Mouse (Mus musculus): ENCODE results near the gene Casz1. TPM values are rescaled to one million over a fixed set of nuclear protein-coding genes. Genes with fewer than 3 reads are reported as not detected.

Casz1 gene
- polyA plus RNA-seq, 1 experiment from 2014 or later: 0.48 TPM

DNA sequence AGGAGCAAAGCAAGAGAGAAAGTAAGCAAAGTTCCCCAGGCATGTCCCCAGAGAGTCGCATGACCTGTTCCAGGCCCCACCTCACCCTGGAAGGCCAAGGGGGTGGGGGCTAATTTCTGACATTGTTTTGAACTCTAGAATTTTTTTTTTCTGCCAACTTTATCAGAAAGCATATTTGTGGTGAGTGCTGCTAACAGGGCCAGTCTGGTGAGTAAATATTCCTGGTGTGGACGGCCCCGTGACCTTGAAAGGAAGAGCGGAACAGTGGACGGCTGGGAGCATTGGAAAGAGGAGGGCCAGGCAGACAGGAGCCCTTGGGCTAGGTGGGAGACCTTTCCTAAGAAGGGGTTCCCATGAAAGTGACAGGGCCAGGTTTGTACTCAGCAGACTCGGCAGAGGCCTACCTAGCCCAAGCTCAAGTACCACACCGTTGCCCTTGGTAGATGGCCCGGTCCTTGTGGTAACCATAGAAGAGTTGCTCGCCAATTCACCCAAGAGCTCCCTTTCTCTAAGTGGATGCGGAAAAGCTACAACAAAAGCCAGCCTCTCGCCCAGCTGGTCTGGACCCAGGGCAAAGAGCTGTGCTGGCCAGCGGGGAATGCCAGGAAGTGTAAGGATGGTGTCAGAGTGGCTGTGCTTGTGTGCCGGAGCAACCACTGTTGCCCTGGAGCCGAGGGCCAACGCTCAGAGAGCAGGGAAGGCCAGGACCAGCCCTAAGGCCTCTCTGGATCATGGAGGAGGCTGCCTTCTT is 104.7 kb downstream of the Casz1 start:
- Histone ChIP-seq H3K4me2 (no peak overlapping the region), H3K9me3 (replicated peaks) (no peaks in the 10 kb centered on the region), H3K9ac (no peak overlapping the region), H3K4me1 (replicated peaks) (no peaks in the 10 kb centered on the region), H3K27ac (replicated peaks) (no peak overlapping the region), H3K36me3 (replicated peaks) (no peaks in the 10 kb centered on the region), H3K4me3 (replicated peaks) (no peak overlapping the region), H3K27me3 (peaks cover 9% of the 10 kb centered on the region)
- ATAC-seq (ENCODE audit: insufficient read depth): no peak
- 78% methylated on average over 15 of the region's 15 CpGs for WGBS (ENCODE audit: insufficient replicate concordance)

DNA sequence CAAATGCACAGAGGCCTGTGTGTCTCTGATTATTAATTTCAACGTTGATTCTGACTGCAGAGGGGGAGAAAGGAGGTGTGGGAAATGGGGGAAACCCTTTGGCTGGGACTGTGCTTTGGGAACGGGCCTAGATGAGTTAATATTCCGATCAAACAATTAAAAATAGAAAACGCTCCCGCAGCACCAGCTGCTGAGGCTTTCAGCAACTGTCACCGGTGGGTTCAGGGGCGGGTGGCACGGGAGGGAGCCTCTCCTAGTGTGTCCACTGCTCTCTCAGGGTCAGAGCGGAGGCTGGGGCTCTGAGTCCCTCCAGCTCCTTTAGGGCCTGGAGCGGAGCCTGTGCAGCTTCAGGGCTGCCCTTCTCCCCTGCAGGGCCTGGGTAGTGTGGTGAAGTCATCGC is 105.3 kb downstream of the Casz1 start:
- H3K4me2 ChIP-seq: no peak overlapping the region

DNA sequence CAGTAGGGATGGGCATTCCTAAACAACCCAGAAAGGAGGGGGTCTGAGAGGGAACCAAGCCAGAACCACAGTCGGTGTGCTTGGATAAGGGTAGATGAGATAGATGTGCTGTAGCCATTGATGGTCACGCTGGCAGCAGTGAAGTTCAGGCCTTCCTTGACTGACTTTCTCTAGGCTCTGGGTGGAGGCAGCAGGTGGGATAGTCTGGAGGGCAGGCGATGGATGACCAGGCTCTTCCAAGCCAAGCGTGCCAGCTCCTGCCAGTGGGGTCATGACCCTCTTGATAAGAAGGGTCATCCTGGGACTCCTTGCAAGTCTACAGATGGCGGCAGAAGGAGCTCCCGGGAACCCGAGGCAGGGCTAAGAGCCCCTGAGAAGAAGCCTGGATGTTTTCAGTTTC is 107.9 kb downstream of the Casz1 start:
- no peak overlapping the region for H3K4me3 ChIP-seq (replicated peaks)
- 0 out of 2 replicates have a peak, but pooled peaks cover 3% of the 10 kb centered on the region for H3K27me3 ChIP-seq
- no peaks in the 10 kb centered on the region for H3K36me3 ChIP-seq (replicated peaks)
- H3K9me3 ChIP-seq (replicated peaks): no peaks in the 10 kb centered on the region
- no peaks in the 10 kb centered on the region for H3K4me1 ChIP-seq (replicated peaks)
- 53% methylated on average over 7 of the region's 7 CpGs for WGBS (ENCODE audit: insufficient replicate concordance)
- ATAC-seq (ENCODE audit: insufficient read depth): no peak
- no peak overlapping the region for H3K4me2 ChIP-seq
- H3K27ac ChIP-seq (replicated peaks): no peak overlapping the region
- H3K9ac ChIP-seq: no peak overlapping the region

More for the DNA sequence above, 105.3 kb downstream of the Casz1 start:
- no peaks in the 10 kb centered on the region for H3K4me1 ChIP-seq (replicated peaks)
- H3K9me3 ChIP-seq (replicated peaks): no peaks in the 10 kb centered on the region
- H3K4me3 ChIP-seq (replicated peaks): no peak overlapping the region
- H3K36me3 ChIP-seq (replicated peaks): no peaks in the 10 kb centered on the region
- H3K27ac ChIP-seq (replicated peaks): no peak overlapping the region
- H3K9ac ChIP-seq: no peak overlapping the region
- H3K27me3 ChIP-seq: peaks cover 8% of the 10 kb centered on the region; the same call in 1 of the 2 replicates
- 68% methylated on average over 11 of the region's 11 CpGs for WGBS (ENCODE audit: insufficient replicate concordance)
- no peak for ATAC-seq (ENCODE audit: insufficient read depth)

DNA sequence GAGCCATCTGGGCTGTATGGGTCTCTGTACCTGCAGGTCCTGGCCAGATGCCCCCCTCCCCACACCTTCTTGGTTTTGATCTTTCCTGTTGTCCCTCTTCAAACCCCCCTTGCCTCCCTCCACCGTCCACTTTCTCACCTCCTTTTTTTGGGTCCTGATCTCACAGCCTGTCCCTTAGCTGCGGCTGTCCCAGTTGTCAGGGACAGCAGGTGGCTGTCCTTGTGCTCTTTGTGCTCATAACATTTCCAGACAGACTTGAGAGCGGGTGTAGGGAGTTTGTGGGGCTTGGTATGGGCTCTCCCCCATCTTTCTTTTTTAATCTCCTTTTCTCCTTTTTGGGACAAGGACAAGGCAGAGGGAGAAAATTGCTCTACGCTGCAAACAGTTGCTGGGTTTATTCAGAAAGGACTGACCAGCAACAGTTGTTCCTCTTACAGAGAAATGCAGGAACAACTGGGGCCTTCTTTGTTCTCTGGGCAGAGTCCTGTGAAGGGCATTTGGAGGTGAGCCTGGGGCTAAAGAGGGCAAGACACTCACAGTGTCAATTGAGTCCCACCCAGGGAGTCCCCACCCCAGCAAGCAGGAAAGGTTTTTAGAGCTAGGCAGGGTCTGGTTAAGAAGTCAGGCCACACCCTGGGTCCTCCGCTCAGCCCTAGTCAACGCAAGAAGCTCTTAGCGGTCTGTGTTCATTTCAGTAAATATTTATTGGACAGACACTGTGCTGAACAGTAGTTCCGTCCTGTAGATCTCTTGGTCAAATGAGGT is 108.8 kb downstream of the Casz1 start:
- Histone ChIP-seq H3K9me3 (replicated peaks) (no peaks in the 10 kb centered on the region), H3K36me3 (replicated peaks) (no peaks in the 10 kb centered on the region), H3K27ac (replicated peaks) (no peak overlapping the region), H3K9ac (no peak overlapping the region), H3K4me2 (no peak overlapping the region), H3K27me3 (0 out of 2 replicates have a peak, but pooled peaks cover 3% of the 10 kb centered on the region), H3K4me1 (replicated peaks) (no peaks in the 10 kb centered on the region), H3K4me3 (replicated peaks) (no peak overlapping the region)
- WGBS (ENCODE audit: insufficient replicate concordance): 55% methylated on average over 8 of the region's 8 CpGs
- ATAC-seq (ENCODE audit: insufficient read depth): no peak

DNA sequence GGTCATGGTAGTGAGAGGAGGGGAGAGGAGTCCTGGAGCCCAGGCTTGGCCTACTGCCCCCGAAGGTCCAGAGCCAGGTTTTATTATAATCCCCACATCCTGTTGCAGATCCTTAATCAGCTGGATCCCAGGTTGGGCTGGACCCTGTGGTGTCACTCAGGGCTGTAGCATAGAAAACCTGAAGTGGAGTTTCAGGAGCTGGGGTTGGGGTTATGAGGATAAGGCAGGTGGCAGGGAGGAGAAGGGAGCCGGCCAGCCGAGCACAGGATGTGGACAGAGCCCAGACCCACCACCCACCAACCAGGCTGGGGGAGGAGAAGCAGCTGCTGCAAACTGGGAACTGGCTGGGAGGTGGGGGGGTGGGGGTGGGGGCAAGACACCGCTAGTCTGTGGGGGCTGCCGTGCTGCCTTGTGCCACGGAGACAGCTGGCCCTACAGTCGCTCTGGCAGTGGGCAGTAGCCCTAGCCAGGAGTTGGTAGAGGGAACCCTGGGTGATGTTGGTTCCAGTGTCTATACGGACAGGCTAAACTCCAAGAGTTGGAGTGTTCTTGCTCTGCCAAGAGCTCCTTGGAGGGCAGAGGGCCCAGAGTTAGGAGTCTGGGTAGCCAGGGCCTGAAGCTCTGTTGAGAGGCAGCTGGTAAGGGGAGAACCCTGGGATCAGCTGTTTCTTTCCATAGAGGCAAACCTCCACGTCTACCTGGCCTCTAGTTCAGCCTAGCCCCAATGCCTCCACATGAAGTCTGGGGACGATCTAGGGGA is 110.8 kb downstream of the Casz1 start:
- H3K9ac ChIP-seq: no peak overlapping the region

DNA sequence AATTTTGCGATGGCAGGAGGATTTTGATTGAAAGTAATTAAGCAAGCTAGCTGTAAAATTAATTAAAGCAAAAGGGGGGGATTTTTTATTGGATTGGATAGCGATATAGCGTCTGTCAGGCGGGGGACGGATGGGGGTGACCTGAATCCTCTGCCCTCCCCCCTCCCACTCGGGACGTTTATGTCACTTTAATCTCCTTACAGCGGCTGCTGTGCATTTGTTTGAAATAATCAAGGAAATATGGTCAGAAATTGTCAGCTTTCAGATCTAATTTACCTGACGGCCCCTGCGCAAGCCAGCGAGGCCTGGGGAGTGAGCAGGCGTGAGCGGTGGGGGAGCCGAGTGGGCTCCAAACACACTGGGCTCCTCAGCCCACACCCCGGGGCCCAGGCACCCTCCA is 111.6 kb downstream of the Casz1 start:
- H3K9me3 ChIP-seq (replicated peaks): no peaks in the 10 kb centered on the region
- no peak overlapping the region for H3K27ac ChIP-seq (replicated peaks)
- H3K36me3 ChIP-seq (replicated peaks): no peaks in the 10 kb centered on the region
- peaks cover 20% of the 10 kb centered on the region for H3K27me3 ChIP-seq
- H3K9ac ChIP-seq: no peak overlapping the region
- H3K4me2 ChIP-seq: no peak overlapping the region
- H3K4me3 ChIP-seq (replicated peaks): no peak overlapping the region
- 77% methylated on average over 15 of the region's 15 CpGs for WGBS (ENCODE audit: insufficient replicate concordance)
- no peak for ATAC-seq (ENCODE audit: insufficient read depth)
- H3K4me1 ChIP-seq (replicated peaks): no peaks in the 10 kb centered on the region

More for the DNA sequence above, 110.8 kb downstream of the Casz1 start:
- Histone ChIP-seq H3K4me1 (replicated peaks) (no peaks in the 10 kb centered on the region), H3K4me2 (no peak overlapping the region), H3K36me3 (replicated peaks) (no peaks in the 10 kb centered on the region), H3K9me3 (replicated peaks) (no peaks in the 10 kb centered on the region), H3K27ac (replicated peaks) (no peak overlapping the region), H3K4me3 (replicated peaks) (no peak overlapping the region), H3K27me3 (peaks cover 12% of the 10 kb centered on the region)
- 50% methylated on average over 10 of the region's 10 CpGs for WGBS (ENCODE audit: insufficient replicate concordance)
- ATAC-seq (ENCODE audit: insufficient read depth): no peak

DNA sequence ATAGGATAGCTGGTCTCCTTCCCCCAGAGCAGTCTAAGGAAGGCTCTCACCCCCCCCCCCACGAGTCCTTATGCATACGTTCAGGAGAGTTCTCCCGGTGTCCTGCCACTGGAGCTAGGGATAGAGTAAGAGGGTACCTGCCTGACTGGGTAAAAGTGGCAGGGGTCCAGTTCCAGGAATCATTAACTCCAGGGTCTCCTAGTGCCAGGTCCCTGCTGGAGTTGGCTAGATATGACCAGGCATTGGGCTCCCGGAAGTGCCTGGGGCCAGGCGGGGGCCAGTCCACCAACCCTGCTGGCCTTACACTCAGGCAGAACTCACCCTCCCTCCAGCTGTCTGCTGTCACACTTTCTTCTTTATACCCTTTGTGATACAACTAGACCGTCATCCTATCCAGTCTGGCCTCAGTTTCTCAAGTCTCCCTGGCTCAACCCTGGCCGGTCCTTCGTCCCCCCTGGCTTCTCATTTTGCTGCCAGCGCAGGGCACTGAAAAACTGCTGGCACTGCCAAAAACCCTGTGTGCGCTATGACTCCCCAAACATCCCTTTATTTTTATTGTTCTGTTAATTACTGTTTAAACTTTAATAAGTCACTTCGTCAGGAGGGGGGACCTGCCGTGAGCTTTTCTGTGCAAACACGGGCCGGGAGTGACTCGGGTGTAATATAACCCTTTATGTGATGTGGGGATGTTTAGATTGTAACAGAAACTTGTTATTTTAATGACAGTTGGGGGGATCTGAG is 114.6 kb downstream of the Casz1 start:
- WGBS (ENCODE audit: insufficient replicate concordance): 68% methylated on average over 15 of the region's 15 CpGs
- Histone ChIP-seq H3K27ac (replicated peaks) (no peak overlapping the region), H3K4me1 (replicated peaks) (no peaks in the 10 kb centered on the region), H3K9me3 (replicated peaks) (no peaks in the 10 kb centered on the region), H3K27me3 (peaks cover 42% of the 10 kb centered on the region), H3K4me2 (no peak overlapping the region), H3K36me3 (replicated peaks) (no peaks in the 10 kb centered on the region), H3K4me3 (replicated peaks) (no peak overlapping the region), H3K9ac (no peak overlapping the region)
- ATAC-seq (ENCODE audit: insufficient read depth): no peak

DNA sequence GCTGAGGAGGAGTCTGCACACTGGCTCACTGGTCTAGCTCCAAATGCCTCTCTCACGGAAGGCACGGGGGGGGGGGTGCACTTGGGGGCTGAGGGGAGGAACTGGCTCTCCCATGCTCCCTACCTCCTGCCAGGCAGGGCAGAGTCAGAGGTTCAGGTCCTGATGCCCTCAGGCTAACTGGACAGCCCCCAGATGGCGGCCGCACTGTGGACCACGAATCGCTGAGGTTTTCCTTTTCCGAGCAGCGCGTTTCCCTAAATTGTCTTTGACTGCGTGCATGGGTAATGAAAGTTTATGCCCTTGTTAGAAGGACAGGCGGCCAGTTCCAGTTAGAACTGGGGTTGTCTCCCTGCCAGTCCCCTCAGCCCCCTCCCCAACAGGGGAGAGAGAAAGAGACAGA is 116.4 kb downstream of the Casz1 start:
- no peak for ATAC-seq (ENCODE audit: insufficient read depth)
- 10% methylated on average over 11 of the region's 11 CpGs for WGBS (ENCODE audit: insufficient replicate concordance)
- no peak overlapping the region for H3K4me2 ChIP-seq
- no peak overlapping the region for H3K27ac ChIP-seq (replicated peaks)
- H3K4me1 ChIP-seq (replicated peaks): peaks cover 6% of the 10 kb centered on the region; the same call in 1 of the 2 replicates
- no peaks in the 10 kb centered on the region for H3K36me3 ChIP-seq (replicated peaks)
- no peak overlapping the region for H3K4me3 ChIP-seq (replicated peaks)
- no peaks in the 10 kb centered on the region for H3K9me3 ChIP-seq (replicated peaks)
- peaks cover 44% of the 10 kb centered on the region for H3K27me3 ChIP-seq
- no peak overlapping the region for H3K9ac ChIP-seq

DNA sequence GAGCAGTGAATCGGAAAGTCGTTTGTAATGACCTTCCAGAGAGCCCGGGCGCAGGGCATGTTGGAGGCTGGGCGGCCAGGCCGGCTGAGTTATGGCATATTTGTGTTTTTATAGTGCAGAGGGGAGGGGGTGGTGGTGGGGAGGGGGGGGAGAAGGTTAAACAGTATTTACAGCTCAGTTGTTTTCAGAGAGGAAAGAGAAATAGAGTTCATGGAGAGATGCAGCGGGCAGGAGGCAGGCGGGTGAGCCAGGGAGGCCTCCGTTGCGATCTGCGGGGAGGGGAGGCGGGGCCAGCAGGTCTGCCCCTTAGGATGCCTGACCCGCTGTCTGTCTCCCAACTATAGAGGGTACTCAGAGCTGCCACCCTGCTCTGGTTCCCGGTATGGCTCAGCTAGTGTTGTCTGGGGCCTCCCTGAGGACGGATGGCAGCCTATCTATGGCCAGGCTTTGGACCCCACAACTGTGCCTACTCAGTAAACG is 118.0 kb downstream of the Casz1 start:
- H3K27me3 ChIP-seq: peaks cover 43% of the 10 kb centered on the region
- H3K9me3 ChIP-seq (replicated peaks): no peaks in the 10 kb centered on the region
- H3K4me1 ChIP-seq (replicated peaks): peaks cover 18% of the 10 kb centered on the region; the same call in 1 of the 2 replicates
- H3K4me2 ChIP-seq: peak overlapping the region; percentile 20; the same call in 1 of the 2 replicates
- no peak for ATAC-seq (ENCODE audit: insufficient read depth)
- no peak overlapping the region for H3K9ac ChIP-seq
- WGBS (ENCODE audit: insufficient replicate concordance): 29% methylated on average over 16 of the region's 16 CpGs
- H3K27ac ChIP-seq (replicated peaks): no peak overlapping the region
- no peaks in the 10 kb centered on the region for H3K36me3 ChIP-seq (replicated peaks)
- no peak overlapping the region for H3K4me3 ChIP-seq (replicated peaks)

DNA sequence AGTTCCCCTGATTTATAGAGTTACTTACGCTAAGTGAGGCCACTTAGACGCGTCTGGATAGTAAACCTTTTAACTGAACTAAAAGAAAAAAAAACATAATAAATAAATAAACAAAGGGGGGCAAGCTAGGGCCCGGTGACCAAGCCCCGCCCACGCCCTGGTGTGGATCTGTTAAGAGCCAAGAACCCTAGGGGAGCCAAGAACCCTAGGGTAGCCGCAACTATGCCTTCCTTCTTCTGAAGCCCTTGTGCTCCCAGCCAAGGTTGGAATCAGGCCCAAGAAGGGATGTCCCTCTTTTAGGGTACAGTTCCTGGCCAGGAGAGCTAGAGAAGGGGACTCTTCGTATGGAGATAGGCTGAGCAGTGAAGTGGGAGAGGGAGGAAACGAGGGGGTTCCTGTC is 119.2 kb downstream of the Casz1 start:
- H3K4me3 ChIP-seq (replicated peaks): no peak overlapping the region
- H3K27me3 ChIP-seq: peaks cover 43% of the 10 kb centered on the region
- no peak for ATAC-seq (ENCODE audit: insufficient read depth)
- H3K4me2 ChIP-seq: no peak overlapping the region
- H3K4me1 ChIP-seq (replicated peaks): peaks cover 18% of the 10 kb centered on the region; the same call in 1 of the 2 replicates
- H3K27ac ChIP-seq (replicated peaks): no peak overlapping the region
- no peaks in the 10 kb centered on the region for H3K36me3 ChIP-seq (replicated peaks)
- no peaks in the 10 kb centered on the region for H3K9me3 ChIP-seq (replicated peaks)
- 43% methylated on average over 9 of the region's 9 CpGs for WGBS (ENCODE audit: insufficient replicate concordance)
- H3K9ac ChIP-seq: no peak overlapping the region

Data from liver, embryonic 15.5 days (tissue).